Mouse (Mus musculus): ENCODE data around the gene Jag2. TPM values are rescaled to one million over a fixed set of nuclear protein-coding genes. Genes with fewer than 3 reads are reported as not detected.

The Jag2 gene
- polyA plus RNA-seq, 2 experiments, result 14.3 to 45.8 TPM

- TF ChIP-seq POLR2A (IDR thresholded peaks at IDR 0.05; ENCODE audit: borderline replicate concordance, extremely low read depth, insufficient read depth, insufficient read length), result no peak
- H3K4me1 ChIP-seq (ENCODE audit: control insufficient read depth, insufficient read depth, low read length), result peaks cover 20% of the 10 kb centered on the region
- no peaks in the 10 kb centered on the region for H3K9me3 ChIP-seq (ENCODE audit: control insufficient read depth, low read length)
- H3K27me3 ChIP-seq (ENCODE audit: control insufficient read depth, insufficient read depth, low read length), result peaks cover 51% of the 10 kb centered on the region
- H3K36me3 ChIP-seq (ENCODE audit: control insufficient read depth, insufficient read depth, low read length), result no peaks in the 10 kb centered on the region
- ATAC-seq (ENCODE audit: low FRiP score, low read depth), result no peak
- no peak overlapping the region for H3K9ac ChIP-seq (ENCODE audit: low read depth, low read length, severe bottlenecking)
- no peak overlapping the region for H3K27ac ChIP-seq (replicated peaks; ENCODE audit: low read depth, low read length)
- H3K4me3 ChIP-seq (replicated peaks; ENCODE audit: low read length), result peak overlapping the region; percentile 23
- 17% methylated on average over 22 of the region's 22 CpGs for WGBS
- peak overlapping the region; percentile 45 for H3K4me2 ChIP-seq (replicated peaks; ENCODE audit: low read depth, low read length, severe bottlenecking)
- no peak for DNase-seq (ENCODE audit: low spot score)
Measured at GRCm38 (mm10) chr12:112874199-112874598, 55.4 kb downstream of the Jag2 start.

- Histone ChIP-seq H3K27me3 (ENCODE audit: control insufficient read depth, insufficient read depth, low read length) (peaks cover 48% of the 10 kb centered on the region), H3K9ac (ENCODE audit: low read depth, low read length, severe bottlenecking) (no peak overlapping the region), H3K9me3 (ENCODE audit: control insufficient read depth, low read length) (no peaks in the 10 kb centered on the region), H3K27ac (replicated peaks; ENCODE audit: low read depth, low read length) (no peak overlapping the region), H3K4me3 (replicated peaks; ENCODE audit: low read length) (peak overlapping the region; percentile 23), H3K36me3 (ENCODE audit: control insufficient read depth, insufficient read depth, low read length) (no peaks in the 10 kb centered on the region), H3K4me1 (ENCODE audit: control insufficient read depth, insufficient read depth, low read length) (peaks cover 20% of the 10 kb centered on the region), H3K4me2 (replicated peaks; ENCODE audit: low read depth, low read length, severe bottlenecking) (peak overlapping the region; percentile 45)
- WGBS, result 20% methylated on average over 18 of the region's 18 CpGs
- TF ChIP-seq POLR2A (IDR thresholded peaks at IDR 0.05; ENCODE audit: borderline replicate concordance, extremely low read depth, insufficient read depth, insufficient read length), result no peak
- DNase-seq (ENCODE audit: low spot score) (peak; percentile 77), ATAC-seq (ENCODE audit: low FRiP score, low read depth) (peak; percentile 14; the same call in 1 of the 2 replicates)
Measured at GRCm38 (mm10) chr12:112873452-112874190, 56.0 kb downstream of the Jag2 start.

GRCm38 (mm10) chr12:112872991-112873390 is 56.6 kb downstream of the Jag2 start:
- Histone ChIP-seq H3K4me2 (replicated peaks; ENCODE audit: low read depth, low read length, severe bottlenecking) (no peak overlapping the region), H3K27ac (replicated peaks; ENCODE audit: low read depth, low read length) (no peak overlapping the region), H3K4me1 (ENCODE audit: control insufficient read depth, insufficient read depth, low read length) (peaks cover 19% of the 10 kb centered on the region), H3K9ac (ENCODE audit: low read depth, low read length, severe bottlenecking) (no peak overlapping the region), H3K27me3 (ENCODE audit: control insufficient read depth, insufficient read depth, low read length) (peaks cover 42% of the 10 kb centered on the region), H3K4me3 (replicated peaks; ENCODE audit: low read length) (no peak overlapping the region), H3K36me3 (ENCODE audit: control insufficient read depth, insufficient read depth, low read length) (no peaks in the 10 kb centered on the region), H3K9me3 (ENCODE audit: control insufficient read depth, low read length) (no peaks in the 10 kb centered on the region)
- DNase-seq (ENCODE audit: low spot score) (no peak), ATAC-seq (ENCODE audit: low FRiP score, low read depth) (no peak)
- 86% methylated on average over 10 of the region's 10 CpGs for WGBS
- no peak for TF ChIP-seq POLR2A (IDR thresholded peaks at IDR 0.05; ENCODE audit: borderline replicate concordance, extremely low read depth, insufficient read depth, insufficient read length)

- H3K4me2 ChIP-seq (replicated peaks; ENCODE audit: low read depth, low read length, severe bottlenecking), result no peak overlapping the region
- H3K4me3 ChIP-seq (replicated peaks; ENCODE audit: low read length), result no peak overlapping the region
- peaks cover 25% of the 10 kb centered on the region for H3K27me3 ChIP-seq (ENCODE audit: control insufficient read depth, insufficient read depth, low read length)
- H3K36me3 ChIP-seq (ENCODE audit: control insufficient read depth, insufficient read depth, low read length), result no peaks in the 10 kb centered on the region
- DNase-seq (ENCODE audit: low spot score) (no peak), ATAC-seq (ENCODE audit: low FRiP score, low read depth) (no peak)
- no peaks in the 10 kb centered on the region for H3K9me3 ChIP-seq (ENCODE audit: control insufficient read depth, low read length)
- 74% methylated on average over 2 of the region's 2 CpGs for WGBS
- no peak for TF ChIP-seq POLR2A (IDR thresholded peaks at IDR 0.05; ENCODE audit: borderline replicate concordance, extremely low read depth, insufficient read depth, insufficient read length)
- peaks cover 4% of the 10 kb centered on the region; the same call in 1 of the 2 replicates for H3K4me1 ChIP-seq (ENCODE audit: control insufficient read depth, insufficient read depth, low read length)
- H3K27ac ChIP-seq (replicated peaks; ENCODE audit: low read depth, low read length), result no peak overlapping the region
- no peak overlapping the region for H3K9ac ChIP-seq (ENCODE audit: low read depth, low read length, severe bottlenecking)
Measured at GRCm38 (mm10) chr12:112871272-112871671, 58.3 kb downstream of the Jag2 start.

GRCm38 (mm10) chr12:112870775-112871174 is 58.8 kb downstream of the Jag2 start:
- DNase-seq (ENCODE audit: low spot score), result no peak
- Histone ChIP-seq H3K27ac (replicated peaks; ENCODE audit: low read depth, low read length) (no peak overlapping the region), H3K27me3 (ENCODE audit: control insufficient read depth, insufficient read depth, low read length) (peaks cover 20% of the 10 kb centered on the region)

More at GRCm38 (mm10) chr12:112870775-112871174, 58.8 kb downstream of the Jag2 start:
- H3K4me2 ChIP-seq (replicated peaks; ENCODE audit: low read depth, low read length, severe bottlenecking), result no peak overlapping the region
- no peaks in the 10 kb centered on the region for H3K9me3 ChIP-seq (ENCODE audit: control insufficient read depth, low read length)
- H3K4me3 ChIP-seq (replicated peaks; ENCODE audit: low read length), result no peak overlapping the region
- 51% methylated on average over 13 of the region's 13 CpGs for WGBS
- H3K9ac ChIP-seq (ENCODE audit: low read depth, low read length, severe bottlenecking), result no peak overlapping the region
- no peak for ATAC-seq (ENCODE audit: low FRiP score, low read depth)
- H3K36me3 ChIP-seq (ENCODE audit: control insufficient read depth, insufficient read depth, low read length), result no peaks in the 10 kb centered on the region
- peaks cover 4% of the 10 kb centered on the region; the same call in 1 of the 2 replicates for H3K4me1 ChIP-seq (ENCODE audit: control insufficient read depth, insufficient read depth, low read length)
- TF ChIP-seq POLR2A (IDR thresholded peaks at IDR 0.05; ENCODE audit: borderline replicate concordance, extremely low read depth, insufficient read depth, insufficient read length), result no peak

Data from limb, embryonic 14.5 days (tissue).